Mouse (Mus musculus) WW6 (cell line): ENCODE measurements around the gene Oxa1l.

ENCODE experiments used
- DNase-seq: peaks from one replicate; pipeline ENCODE4 v3.0.0-alpha.2; 2013; ENCODE audit warnings: low read depth, low spot score

Oxa1l gene

GRCm38 (mm10) chr14:54409980-54410810 lies 49.6 kb downstream of the Oxa1l start:
- no peak for DNase-seq

- DNase-seq: no peak
Measured at GRCm38 (mm10) chr14:54412000-54412576, 51.5 kb downstream of the Oxa1l start.

GRCm38 (mm10) chr14:54412629-54413170 lies 52.1 kb downstream of the Oxa1l start:
- no peak for DNase-seq

- DNase-seq: no peak
Measured at GRCm38 (mm10) chr14:54413877-54414700, 53.5 kb downstream of the Oxa1l start.

GRCm38 (mm10) chr14:54415241-54416020 lies 54.8 kb downstream of the Oxa1l start:
- no peak for DNase-seq

- no peak for DNase-seq
Measured at GRCm38 (mm10) chr14:54416229-54416775, 55.7 kb downstream of the Oxa1l start.

GRCm38 (mm10) chr14:54416830-54417229 lies 56.2 kb downstream of the Oxa1l start:
- DNase-seq: no peak

GRCm38 (mm10) chr14:54417623-54418081 lies 57.0 kb downstream of the Oxa1l start, which contains the start of gene Slc7a7:
Gene Slc7a7 (minus strand): TSS chr14:54417780.
- no peak for DNase-seq
